Mouse (Mus musculus) R1 (cell line): ENCODE results near the gene Rplp0.

ENCODE experiments used
- DNase-seq: peaks from one replicate; pipeline ENCODE4 v3.0.0-alpha.2; 2018; ENCODE audit warnings: low read depth, low spot score

Gene Rplp0

GRCm38 (mm10) chr5:115580229-115581001 is 21.1 kb downstream of the Rplp0 start:
- DNase-seq = no peak

GRCm38 (mm10) chr5:115581662-115582061 is 22.4 kb downstream of the Rplp0 start:
- DNase-seq = peak; percentile 96

GRCm38 (mm10) chr5:115585616-115586015 is 26.3 kb downstream of the Rplp0 start:
- DNase-seq = no peak

- DNase-seq = no peak
Observed at GRCm38 (mm10) chr5:115586166-115586565, 26.9 kb downstream of the Rplp0 start.

- no peak for DNase-seq
Observed at GRCm38 (mm10) chr5:115586780-115587179, 27.5 kb downstream of the Rplp0 start.

GRCm38 (mm10) chr5:115591028-115591427 is 31.8 kb downstream of the Rplp0 start:
- no peak for DNase-seq

- no peak for DNase-seq
Observed at GRCm38 (mm10) chr5:115591506-115591905, 32.2 kb downstream of the Rplp0 start.

GRCm38 (mm10) chr5:115603561-115603960 is 44.3 kb downstream of the Rplp0 start:
- DNase-seq = no peak

- DNase-seq = no peak
Observed at GRCm38 (mm10) chr5:115611566-115611965, 52.3 kb downstream of the Rplp0 start.
